Mouse (Mus musculus): Measurements from ENCODE around the gene Mydgf. TPM values are rescaled to one million over a fixed set of nuclear protein-coding genes. Genes with fewer than 3 reads are reported as not detected.

Mydgf gene
- 5.6 TPM for polyA plus RNA-seq (2014; fragmentation: Illumina TruSeq; extraction: RNeasy Lipid Tissue Mini Kit (QIAGEN cat#74804); ENCODE audit: low replicate concordance)

GRCm38 (mm10) chr17:56183658-56184103, at the start of gene Mydgf:
TSS of gene Mydgf (minus strand) at chr17:56183920.

GRCm38 (mm10) chr17:56218377-56219191, 34.9 kb upstream of the Mydgf start, which contains the start of gene Dpp9:
TSS of gene Dpp9 (minus strand) at chr17:56218905.

GRCm38 (mm10) chr17:56162231-56162774, 21.4 kb downstream of the Mydgf start, which contains the start of gene Tnfaip8l1:
TSS of gene Tnfaip8l1 (plus strand) at chr17:56162477.

GRCm38 (mm10) chr17:56139858-56140595, 43.7 kb downstream of the Mydgf start, which contains the start of gene Sema6b:
TSS of gene Sema6b (minus strand) at chr17:56140343.

Other genes with a start within 250 kb of the Mydgf start
- gene Zfp119b, start 234.4 kb downstream of the Mydgf start, polyA plus RNA-seq (2014; fragmentation: Illumina TruSeq; extraction: RNeasy Lipid Tissue Mini Kit (QIAGEN cat#74804); ENCODE audit: low replicate concordance), result 20.5 TPM
- gene Ebi3, start 231.3 kb downstream of the Mydgf start, polyA plus RNA-seq (2014; fragmentation: Illumina TruSeq; extraction: RNeasy Lipid Tissue Mini Kit (QIAGEN cat#74804); ENCODE audit: low replicate concordance), result not detected
- not detected for gene Yju2, start 224.8 kb downstream of the Mydgf start, polyA plus RNA-seq (2014; fragmentation: Illumina TruSeq; extraction: RNeasy Lipid Tissue Mini Kit (QIAGEN cat#74804); ENCODE audit: low replicate concordance)
- not detected for gene Shd, start 213.5 kb downstream of the Mydgf start, polyA plus RNA-seq (2014; fragmentation: Illumina TruSeq; extraction: RNeasy Lipid Tissue Mini Kit (QIAGEN cat#74804); ENCODE audit: low replicate concordance)
- gene Fsd1, start 197.4 kb downstream of the Mydgf start, polyA plus RNA-seq (2014; fragmentation: Illumina TruSeq; extraction: RNeasy Lipid Tissue Mini Kit (QIAGEN cat#74804); ENCODE audit: low replicate concordance), result not detected
- gene Stap2, start 178.3 kb downstream of the Mydgf start, polyA plus RNA-seq (2014; fragmentation: Illumina TruSeq; extraction: RNeasy Lipid Tissue Mini Kit (QIAGEN cat#74804); ENCODE audit: low replicate concordance), result 15.4 TPM
- gene Mpnd, start 178.2 kb downstream of the Mydgf start, polyA plus RNA-seq (2014; fragmentation: Illumina TruSeq; extraction: RNeasy Lipid Tissue Mini Kit (QIAGEN cat#74804); ENCODE audit: low replicate concordance), result 0.63 TPM
- 0.52 TPM for gene Sh3gl1, start 147.3 kb downstream of the Mydgf start, polyA plus RNA-seq (2014; fragmentation: Illumina TruSeq; extraction: RNeasy Lipid Tissue Mini Kit (QIAGEN cat#74804); ENCODE audit: low replicate concordance)
- 0.26 TPM for gene Chaf1a, start 143.5 kb downstream of the Mydgf start, polyA plus RNA-seq (2014; fragmentation: Illumina TruSeq; extraction: RNeasy Lipid Tissue Mini Kit (QIAGEN cat#74804); ENCODE audit: low replicate concordance)
- gene Ubxn6, start 108.9 kb downstream of the Mydgf start, polyA plus RNA-seq (2014; fragmentation: Illumina TruSeq; extraction: RNeasy Lipid Tissue Mini Kit (QIAGEN cat#74804); ENCODE audit: low replicate concordance), result 14.4 TPM
- 2.2 TPM for gene Hdgfl2, start 104.3 kb downstream of the Mydgf start, polyA plus RNA-seq (2014; fragmentation: Illumina TruSeq; extraction: RNeasy Lipid Tissue Mini Kit (QIAGEN cat#74804); ENCODE audit: low replicate concordance)
- gene Plin4, start 74.1 kb downstream of the Mydgf start, polyA plus RNA-seq (2014; fragmentation: Illumina TruSeq; extraction: RNeasy Lipid Tissue Mini Kit (QIAGEN cat#74804); ENCODE audit: low replicate concordance), result 0.41 TPM
- gene Plin5, start 66.3 kb downstream of the Mydgf start, polyA plus RNA-seq (2014; fragmentation: Illumina TruSeq; extraction: RNeasy Lipid Tissue Mini Kit (QIAGEN cat#74804); ENCODE audit: low replicate concordance), result not detected
- gene Lrg1, start 61.9 kb downstream of the Mydgf start, polyA plus RNA-seq (2014; fragmentation: Illumina TruSeq; extraction: RNeasy Lipid Tissue Mini Kit (QIAGEN cat#74804); ENCODE audit: low replicate concordance), result not detected
- not detected for gene Sema6b, start 43.6 kb downstream of the Mydgf start, polyA plus RNA-seq (2014; fragmentation: Illumina TruSeq; extraction: RNeasy Lipid Tissue Mini Kit (QIAGEN cat#74804); ENCODE audit: low replicate concordance)
- gene Tnfaip8l1, start 21.4 kb downstream of the Mydgf start, polyA plus RNA-seq (2014; fragmentation: Illumina TruSeq; extraction: RNeasy Lipid Tissue Mini Kit (QIAGEN cat#74804); ENCODE audit: low replicate concordance), result 0.97 TPM
- gene Dpp9, start 35.0 kb upstream of the Mydgf start, polyA plus RNA-seq (2014; fragmentation: Illumina TruSeq; extraction: RNeasy Lipid Tissue Mini Kit (QIAGEN cat#74804); ENCODE audit: low replicate concordance), result 0.15 TPM
- 2.2 TPM for gene Fem1a, start 72.9 kb upstream of the Mydgf start, polyA plus RNA-seq (2014; fragmentation: Illumina TruSeq; extraction: RNeasy Lipid Tissue Mini Kit (QIAGEN cat#74804); ENCODE audit: low replicate concordance)
- gene Ticam1, start 92.9 kb upstream of the Mydgf start, polyA plus RNA-seq (2014; fragmentation: Illumina TruSeq; extraction: RNeasy Lipid Tissue Mini Kit (QIAGEN cat#74804); ENCODE audit: low replicate concordance), result 0.63 TPM
- 90.5 TPM for gene Plin3, start 109.0 kb upstream of the Mydgf start, polyA plus RNA-seq (2014; fragmentation: Illumina TruSeq; extraction: RNeasy Lipid Tissue Mini Kit (QIAGEN cat#74804); ENCODE audit: low replicate concordance)
- gene Arrdc5, start 116.4 kb upstream of the Mydgf start, polyA plus RNA-seq (2014; fragmentation: Illumina TruSeq; extraction: RNeasy Lipid Tissue Mini Kit (QIAGEN cat#74804); ENCODE audit: low replicate concordance), result not detected
- gene Uhrf1, start 119.4 kb upstream of the Mydgf start, polyA plus RNA-seq (2014; fragmentation: Illumina TruSeq; extraction: RNeasy Lipid Tissue Mini Kit (QIAGEN cat#74804); ENCODE audit: low replicate concordance), result 12.6 TPM
- gene Kdm4b, start 142.1 kb upstream of the Mydgf start, polyA plus RNA-seq (2014; fragmentation: Illumina TruSeq; extraction: RNeasy Lipid Tissue Mini Kit (QIAGEN cat#74804); ENCODE audit: low replicate concordance), result 0.52 TPM

All from small intestine, adult 10 weeks (tissue).